Mouse (Mus musculus) liver, embryonic 14.5 days (tissue): Measurements from ENCODE around the gene Tstd1.

Source experiments
- CTCF ChIP-seq: IDR thresholded peaks from 2 replicates; pipeline ENCODE4 v1.5.1; 2016; ENCODE audit warnings: antibody characterized with exemption, low read depth, control low read depth
- EP300 ChIP-seq: IDR thresholded peaks from 2 replicates; pipeline ENCODE4 v1.6.1; 2016; ENCODE audit warnings: antibody characterized with exemption, low read depth

DNA sequence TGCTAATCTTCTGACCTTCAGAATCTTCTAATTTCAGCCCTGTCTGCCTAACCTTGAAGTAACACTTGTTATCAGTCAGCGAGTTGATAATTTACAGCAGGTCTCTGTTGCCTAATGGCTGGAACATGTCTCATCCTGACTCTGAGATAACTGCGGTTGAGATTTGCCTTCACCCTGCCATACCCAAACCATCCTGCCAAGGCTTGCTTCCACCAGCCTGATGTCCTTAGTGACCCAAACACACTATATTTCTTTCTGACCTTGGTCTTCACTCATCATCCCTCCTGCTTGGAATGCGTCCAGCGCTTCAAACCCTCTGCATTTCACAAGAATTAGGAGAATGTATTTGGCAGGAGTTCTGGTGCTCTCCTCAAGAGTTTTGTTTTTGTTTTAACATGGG, 6.5 kb downstream of the Tstd1 start:
- TF ChIP-seq CTCF (no peak), EP300 (no peak)
